Mouse (Mus musculus) lung, postnatal 0 days (tissue): ENCODE measurements at regions not wholly inside any gene's neighbourhood (a gene's known extent, or its start where the extent isn't known, plus 50 kb on each side); places are given as distances from the start of the nearest gene placed in this dataset.

Experiments
- CTCF ChIP-seq: IDR thresholded peaks from 2 replicates; pipeline ENCODE4 v1.5.1; 2016; ENCODE audit warnings: antibody characterized with exemption, mild to moderate bottlenecking
- EP300 ChIP-seq: IDR thresholded peaks from 2 replicates; pipeline ENCODE4 v1.6.1; 2016; ENCODE audit warnings: antibody characterized with exemption, mild to moderate bottlenecking, control low read depth

DNA sequence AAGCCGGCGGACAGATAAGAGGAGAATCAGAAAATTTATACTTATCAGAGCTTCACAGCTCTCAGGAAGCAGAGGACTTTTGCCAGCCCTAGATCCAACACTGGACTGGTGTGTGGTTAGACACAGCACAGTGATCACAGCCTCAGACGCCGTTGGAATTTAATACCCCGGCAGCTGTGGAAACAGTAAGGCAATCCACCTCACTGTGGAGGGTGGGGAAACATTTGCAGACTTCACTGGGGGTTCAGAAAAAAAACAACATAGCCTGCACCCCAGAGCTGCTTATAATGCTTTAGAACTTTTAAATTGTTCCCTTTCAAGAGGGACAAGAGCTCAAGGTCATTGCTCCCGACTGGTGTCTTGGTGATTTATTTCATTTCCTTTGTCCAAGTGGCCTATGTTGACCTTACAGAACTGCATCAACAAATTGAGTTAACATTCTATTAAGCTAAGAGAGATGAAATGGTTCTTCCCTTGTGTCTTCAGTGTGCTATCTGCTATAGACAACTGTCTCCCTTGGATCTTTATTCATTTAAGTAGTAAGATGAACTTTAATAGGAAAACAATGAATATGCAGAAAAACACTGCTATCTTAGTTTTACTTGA is 264.6 kb upstream of the Epha7 start:
- no peak for TF ChIP-seq CTCF
- TF ChIP-seq EP300: no peak
